Mouse (Mus musculus) testis, adult 2 months (tissue): Measurements from ENCODE around the gene Fam221b.

Source experiments
- CTCF ChIP-seq: fragments of 200-500 bp; IDR thresholded peaks from 2 replicates; pipeline ENCODE4 v1.5.1; 2012; ENCODE audit warnings: low read depth, mild to moderate bottlenecking, inconsistent platforms, low read length, moderate library complexity; ENCODE audit not compliant: control insufficient read depth, insufficient read depth, insufficient replicate concordance
- POLR2A ChIP-seq: fragments of 200-500 bp; IDR thresholded peaks from 2 replicates; pipeline ENCODE4 v1.6.1; 2012; ENCODE audit warnings: low read depth, mild to moderate bottlenecking, inconsistent platforms, low read length, moderate library complexity; ENCODE audit not compliant: control insufficient read depth

DNA sequence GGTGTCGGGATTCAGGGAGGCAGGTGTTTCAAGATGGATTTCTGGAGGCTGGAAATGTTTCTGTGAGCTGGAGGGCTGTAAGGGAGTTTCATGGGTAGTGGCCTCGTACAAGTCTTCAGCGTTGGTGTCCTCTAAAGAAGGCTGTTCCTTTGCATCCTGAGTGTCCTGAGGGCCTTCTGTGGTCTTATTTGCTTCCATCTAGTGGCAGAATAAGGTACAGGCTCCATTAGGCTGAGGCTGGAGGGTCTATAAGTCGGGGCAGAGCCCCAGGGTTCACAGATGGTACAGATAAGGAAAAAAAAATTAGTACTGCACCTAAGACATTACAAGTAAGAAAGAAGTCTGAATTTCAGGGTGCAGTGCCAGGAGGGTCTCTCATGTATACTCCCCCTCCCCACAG lies 2.5 kb downstream of the Fam221b start:
- no peak for TF ChIP-seq CTCF
- TF ChIP-seq POLR2A, result no peak
